In genomic region chr2:119547522-119548370, GRCm38 (mm10) we compare ENCODE assay signal across 8 mouse cellular contexts. TPM values are rescaled to one million over a fixed set of nuclear protein-coding genes. Genes with fewer than 3 reads are reported as not detected.
DNase-seq lines count a peak whose midpoint lies in the region; ATAC-seq lines count a peak whose summit lies in the region.

Exd1 (minus strand) TSS chr2:119547627.
Chp1 (plus strand) TSS chr2:119547697.

- H3K4me1 ChIP-seq in forebrain, embryonic 14.5 days (ENCODE audit: control insufficient read depth, insufficient read depth, low read length) = peaks cover 12% of the 10 kb centered on the region
- H3K4me1 ChIP-seq in neural tube, embryonic 15.5 days = peaks cover 17% of the 10 kb centered on the region

- H3K27me3 ChIP-seq in forebrain, embryonic 14.5 days (replicated peaks; ENCODE audit: control insufficient read depth, insufficient read depth, low read length) = no peaks in the 10 kb centered on the region
- H3K27me3 ChIP-seq in neural tube, embryonic 15.5 days (replicated peaks) = no peaks in the 10 kb centered on the region

- peak within 1 kb of the TSS; percentile 60; the same call in 1 of the 2 replicates for H3K27ac ChIP-seq in forebrain, embryonic 14.5 days (ENCODE audit: low read depth, low read length)
- peak within 1 kb of the TSS; percentile 82 for H3K27ac ChIP-seq in neural tube, embryonic 15.5 days (replicated peaks)

- H3K9me3 ChIP-seq in forebrain, embryonic 14.5 days (replicated peaks; ENCODE audit: control insufficient read depth, low read length) = no peaks in the 10 kb centered on the region
- H3K9me3 ChIP-seq in neural tube, embryonic 15.5 days (replicated peaks) = no peaks in the 10 kb centered on the region

- peak; percentile 97 for DNase-seq in ES-CJ7 (ENCODE audit: low read depth, low spot score)
- DNase-seq in cerebellum, adult 11 months = peak; percentile 99
- peak; percentile 98 for DNase-seq in forebrain, embryonic 14.5 days (ENCODE audit: low spot score)
- DNase-seq in heart, postnatal 14 days = peak; percentile 99 to 100
- DNase-seq in layer of hippocampus, adult 11-12 months (ENCODE audit: low spot score) = peak; percentile 98
- DNase-seq in lung, adult 18-20 months = peak; percentile 99 to 100
- peak; percentile 99 for DNase-seq in testis, postnatal 14 days (ENCODE audit: low spot score)

- intact Hi-C loops in heart, postnatal 14 days (cut with DNase I) = loop anchor here (5.0 kb wide), 1 partner anchor 70 kb away; the partner anchor contains the start of gene Ino80

- H3K36me3 ChIP-seq in forebrain, embryonic 14.5 days (ENCODE audit: control insufficient read depth, insufficient read depth, low read length) = no peaks in the 10 kb centered on the region
- no peaks in the 10 kb centered on the region for H3K36me3 ChIP-seq in neural tube, embryonic 15.5 days

- H3K4me2 ChIP-seq in forebrain, embryonic 14.5 days (ENCODE audit: low read length) = peak within 1 kb of the TSS; percentile 74
- H3K4me2 ChIP-seq in neural tube, embryonic 15.5 days = peak within 1 kb of the TSS; percentile 71

- under 1% methylated on average over 56 of the region's 57 CpGs for WGBS in forebrain, embryonic 14.5 days
- WGBS in neural tube, embryonic 15.5 days = 1% methylated on average over 57 of the region's 57 CpGs

- H3K4me3 ChIP-seq in forebrain, embryonic 14.5 days (ENCODE audit: low read depth, low read length) = peak within 1 kb of the TSS; percentile 85
- H3K4me3 ChIP-seq in neural tube, embryonic 15.5 days (replicated peaks) = peak within 1 kb of the TSS; percentile 87

- H3K9ac ChIP-seq in forebrain, embryonic 14.5 days (ENCODE audit: low read length) = peak within 1 kb of the TSS; percentile 86
- H3K9ac ChIP-seq in neural tube, embryonic 15.5 days (replicated peaks) = peak within 1 kb of the TSS; percentile 80

- peak; percentile 99 for ATAC-seq in forebrain, embryonic 14.5 days
- ATAC-seq in neural tube, embryonic 15.5 days (ENCODE audit: low FRiP score) = peak; percentile 99

RNA-seq across cellular contexts. Expression of gene Exd1, which starts in this region (rescaled TPM):
- 0.29 and 0.36 TPM in 2 replicates for polyA plus RNA-seq in forebrain, embryonic 14.5 days (2014; fragmentation: Nextera tagmentation; extraction: Ambion mirVana)
- under 1 TPM; 0.07 to 0.10 TPM for total RNA-seq in heart, postnatal 14 days (2021)
- polyA plus RNA-seq in neural tube, embryonic 15.5 days (2015; fragmentation: Nextera tagmentation; extraction: Ambion mirVana) = 0.59 and 1.3 TPM in 2 replicates

RNA-seq across cellular contexts. Expression of gene Chp1, which starts in this region (rescaled TPM):
- 72.3 and 75.5 TPM in 2 replicates for polyA plus RNA-seq in forebrain, embryonic 14.5 days (2014; fragmentation: Nextera tagmentation; extraction: Ambion mirVana)
- 10 to 100 TPM; 90.3 to 91.6 TPM for total RNA-seq in heart, postnatal 14 days (2021)
- 52.0 and 54.3 TPM in 2 replicates for polyA plus RNA-seq in neural tube, embryonic 15.5 days (2015; fragmentation: Nextera tagmentation; extraction: Ambion mirVana)

Comparison
In these comparisons a context has a peak if more than half of its experiments do, and no peak if none do; other contexts are left out.
1. Peak in every context shown above with its lines: DNase-seq, ATAC-seq, H3K4me3 ChIP-seq and H3K27ac ChIP-seq.